Mouse (Mus musculus) myocyte (in vitro differentiated cells): ENCODE results near the gene Hist1h2ao.

Experiments
- MAX ChIP-seq: IDR thresholded peaks from one replicate; pipeline ENCODE4 v1.6.1; 2011; ENCODE audit warnings: low read depth, mild to moderate bottlenecking, control low read depth
- MYOG ChIP-seq, 3 experiments: IDR thresholded peaks; one replicate each; pipeline ENCODE4 v1.6.1; 2011; ENCODE audit warnings: control low read depth in 2 of 3, low read depth in 2 of 3, mild to moderate bottlenecking in 2 of 3; ENCODE audit not compliant: insufficient read length in 2 of 3, control insufficient read depth in 1 of 3, insufficient read depth in 1 of 3
- POLR2A ChIP-seq: IDR thresholded peaks from one replicate; pipeline ENCODE4 v1.6.1; 2011; ENCODE audit warnings: low read depth, mild to moderate bottlenecking, control low read depth, moderate library complexity; ENCODE audit not compliant: insufficient read length
- TCF12 ChIP-seq: IDR thresholded peaks from one replicate; pipeline ENCODE4 v1.6.1; 2011; ENCODE audit warnings: mild to moderate bottlenecking, control low read depth; ENCODE audit not compliant: poor library complexity, insufficient read depth, severe bottlenecking
- TCF3 ChIP-seq: IDR thresholded peaks from one replicate; pipeline ENCODE4 v1.6.1; 2011; ENCODE audit warnings: low read depth, control low read depth; ENCODE audit not compliant: insufficient read length
- USF1 ChIP-seq: IDR thresholded peaks from one replicate; pipeline ENCODE4 v1.6.1; 2011; ENCODE audit warnings: low read depth, mild to moderate bottlenecking, control low read depth, moderate library complexity

DNA sequence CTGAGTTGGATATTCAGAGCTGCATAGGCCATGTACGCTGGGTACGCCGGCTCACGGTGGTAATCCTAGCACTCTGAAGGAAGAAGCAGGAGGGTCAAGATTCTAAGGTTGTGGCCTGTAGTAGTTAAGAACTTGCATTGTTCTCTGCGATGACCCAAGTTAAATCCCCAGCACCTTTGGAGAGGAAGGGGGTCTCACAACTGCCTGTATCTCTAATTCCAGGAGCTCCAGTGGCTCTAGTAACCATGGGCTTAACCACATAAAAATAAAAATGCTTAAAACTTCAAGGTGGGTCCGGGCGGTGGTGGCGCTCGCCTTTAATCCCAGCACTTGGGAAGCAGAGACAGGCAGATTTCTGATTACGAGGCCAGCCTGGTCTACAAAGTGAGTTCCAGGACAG is 20.1 kb downstream of the Hist1h2ao start:
- TF ChIP-seq MAX (no peak), TCF12 (no peak), POLR2A (no peak), USF1 (no peak), MYOG (IDR thresholded peaks at IDR 0.05; ENCODE audit: control insufficient read depth in 1 of 3, insufficient read depth in 1 of 3, insufficient read length in 2 of 3, low read depth in 2 of 3) (no peak), TCF3 (no peak)
